ENCODE assay signal across 16 mouse cellular contexts in the genomic region with DNA sequence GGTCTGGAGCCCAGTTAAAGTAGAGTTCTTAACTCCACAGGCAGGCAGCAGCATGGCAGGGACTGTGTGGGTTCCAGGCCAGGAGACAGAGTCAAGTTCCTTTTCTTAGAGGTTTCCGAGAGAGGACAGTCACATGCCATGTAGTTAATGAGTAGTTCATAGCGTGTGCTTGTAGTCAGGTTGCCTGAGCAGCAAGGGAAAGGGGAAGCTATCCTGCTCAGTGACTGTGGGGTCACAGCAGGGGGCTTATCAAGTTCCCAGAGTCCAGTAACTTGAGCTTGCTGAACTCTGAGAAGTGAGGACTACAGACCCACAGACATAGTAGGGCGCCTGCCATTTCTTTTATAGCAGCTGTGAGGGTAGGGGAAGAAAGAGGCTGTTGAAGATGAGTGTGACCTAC. TPM values are rescaled to one million over a fixed set of nuclear protein-coding genes. Genes with fewer than 3 reads are reported as not detected.
A peak's percentile ranks its signal among the peaks of the same experiment; 100 is the strongest.
DNase-seq lines count a peak whose midpoint lies in the region; ATAC-seq and TF ChIP-seq lines count a peak whose summit lies in the region.
"Had no signal": no experiment of that assay in that cellular context is flagged by ENCODE, and none has a peak within 500 bp of the region (broad histone marks: within the 10 kb centered on the region; RNA-seq: fewer than 3 reads in every experiment).

No protein-coding gene starts in this region.

- no peak for DNase-seq in liver, embryonic 11.5 days (ENCODE audit: low spot score)
- DNase-seq in liver, postnatal 0 days: no peak
- peak; percentile 33 for DNase-seq in kidney, adult 18-20 months
- peak; percentile 55 to 74 for DNase-seq in kidney, postnatal 36 days
- DNase-seq in hindbrain, embryonic 14.5 days (ENCODE audit: low spot score): no peak
- no peak for DNase-seq in thymus, postnatal 36 days
- no peak for DNase-seq in heart, adult 18-20 months
- DNase-seq: adrenal gland, postnatal 25 days; gastrocnemius, postnatal 10 days; thymus, postnatal 25 days had no signal

- H3K4me3 ChIP-seq in liver, embryonic 11.5 days (ENCODE audit: low read depth, low read length): no peak overlapping the region
- no peak overlapping the region for H3K4me3 ChIP-seq in liver, postnatal 0 days (ENCODE audit: low read depth, low read length)
- H3K4me3 ChIP-seq in hindbrain, embryonic 14.5 days (replicated peaks; ENCODE audit: low read length): no peak overlapping the region
- H3K4me3 ChIP-seq: heart, embryonic 12.5 days; hindbrain, embryonic 10.5 days; midbrain, embryonic 12.5 days had no signal

- no peak for TF ChIP-seq CTCF in liver, postnatal 0 days (IDR thresholded peaks at IDR 0.05; ENCODE audit: low read depth)

- H3K4me2 ChIP-seq in liver, embryonic 11.5 days: no peak overlapping the region
- no peak overlapping the region for H3K4me2 ChIP-seq in liver, postnatal 0 days (ENCODE audit: low read depth, low read length)
- no peak overlapping the region for H3K4me2 ChIP-seq in hindbrain, embryonic 14.5 days (replicated peaks)
- H3K4me2 ChIP-seq: midbrain, embryonic 12.5 days had no signal

- no peaks in the 10 kb centered on the region for H3K36me3 ChIP-seq in liver, embryonic 11.5 days (ENCODE audit: control insufficient read depth, insufficient read depth, low read length)
- H3K36me3 ChIP-seq in liver, postnatal 0 days (replicated peaks; ENCODE audit: insufficient read depth, low read length): no peaks in the 10 kb centered on the region
- no peaks in the 10 kb centered on the region for H3K36me3 ChIP-seq in hindbrain, embryonic 14.5 days (replicated peaks; ENCODE audit: control insufficient read depth, insufficient read depth)
- H3K36me3 ChIP-seq: heart, embryonic 12.5 days; hindbrain, embryonic 10.5 days; midbrain, embryonic 12.5 days had no signal

- 0 out of 2 replicates have a peak overlapping the region, but pooled peaks have one; percentile 12 for H3K9ac ChIP-seq in liver, embryonic 11.5 days (ENCODE audit: low read depth, low read length)
- no peak overlapping the region for H3K9ac ChIP-seq in liver, postnatal 0 days (replicated peaks)
- H3K9ac ChIP-seq in hindbrain, embryonic 14.5 days: no peak overlapping the region
- H3K9ac ChIP-seq: heart, embryonic 12.5 days; midbrain, embryonic 12.5 days had no signal

- 57% methylated on average over 3 of the region's 3 CpGs for WGBS in liver, embryonic 11.5 days
- WGBS in liver, postnatal 0 days (ENCODE audit: insufficient replicate concordance): 46% methylated on average over 3 of the region's 3 CpGs
- WGBS in hindbrain, embryonic 14.5 days: 40% methylated on average over 3 of the region's 3 CpGs

- TF ChIP-seq EP300 in liver, postnatal 0 days (IDR thresholded peaks at IDR 0.05; ENCODE audit: low read depth): no peak

- no peaks in the 10 kb centered on the region for H3K27me3 ChIP-seq in liver, embryonic 11.5 days (replicated peaks; ENCODE audit: control insufficient read depth, insufficient read depth, low read length)
- H3K27me3 ChIP-seq in liver, postnatal 0 days (ENCODE audit: insufficient read depth, low read length): no peaks in the 10 kb centered on the region
- no peaks in the 10 kb centered on the region for H3K27me3 ChIP-seq in hindbrain, embryonic 14.5 days (ENCODE audit: control insufficient read depth, insufficient read depth, low read length)
- H3K27me3 ChIP-seq: heart, embryonic 12.5 days; midbrain, embryonic 12.5 days had no signal

- H3K9me3 ChIP-seq in liver, embryonic 11.5 days (ENCODE audit: control insufficient read depth, low read length): no peaks in the 10 kb centered on the region
- no peaks in the 10 kb centered on the region for H3K9me3 ChIP-seq in liver, postnatal 0 days (ENCODE audit: low read length)
- H3K9me3 ChIP-seq in hindbrain, embryonic 14.5 days (ENCODE audit: control insufficient read depth, low read length): no peaks in the 10 kb centered on the region
- H3K9me3 ChIP-seq: heart, embryonic 12.5 days; hindbrain, embryonic 10.5 days; midbrain, embryonic 12.5 days had no signal

- no peak overlapping the region for H3K27ac ChIP-seq in liver, embryonic 11.5 days (ENCODE audit: low read depth, low read length)
- no peak overlapping the region for H3K27ac ChIP-seq in liver, postnatal 0 days (ENCODE audit: low read depth)
- no peak overlapping the region for H3K27ac ChIP-seq in hindbrain, embryonic 14.5 days
- H3K27ac ChIP-seq: hindbrain, embryonic 10.5 days; midbrain, embryonic 12.5 days had no signal

- no peak for ATAC-seq in liver, embryonic 11.5 days (replicated peaks; ENCODE audit: low FRiP score)
- ATAC-seq in liver, postnatal 0 days: no peak
- ATAC-seq in erythroid progenitor cell, adult 5-6 weeks (replicated peaks; ENCODE audit: low FRiP score, poor library complexity, severe bottlenecking): no peak
- no peak for ATAC-seq in hindbrain, embryonic 14.5 days (ENCODE audit: low FRiP score)

- peaks cover 21% of the 10 kb centered on the region for H3K4me1 ChIP-seq in liver, embryonic 11.5 days (replicated peaks; ENCODE audit: control insufficient read depth, insufficient read depth, low read length)
- H3K4me1 ChIP-seq in liver, postnatal 0 days (ENCODE audit: insufficient read depth): peaks cover 13% of the 10 kb centered on the region
- peaks cover 6% of the 10 kb centered on the region; the same call in 1 of the 2 replicates for H3K4me1 ChIP-seq in hindbrain, embryonic 14.5 days (replicated peaks; ENCODE audit: control insufficient read depth, insufficient read depth, low read length)

RNA-seq across cellular contexts. Expression of a gene that starts 6.5 kb away (rescaled TPM):
- polyA plus RNA-seq in liver, embryonic 11.5 days (2014; fragmentation: Nextera tagmentation; extraction: Ambion mirVana): 0.58 and 0.67 TPM in 2 replicates
- polyA plus RNA-seq in liver, postnatal 0 days (2015; fragmentation: Nextera tagmentation; extraction: Ambion mirVana): 0.09 and 0.11 TPM in 2 replicates
- total RNA-seq in erythroid progenitor cell, adult 5-6 weeks (2015; ENCODE audit: low replicate concordance): not detected in 2 replicates
- not detected in 2 replicates for total RNA-seq in erythroid progenitor cell, adult 5-6 weeks (2017; ENCODE audit: low replicate concordance)
- polyA plus RNA-seq in hindbrain, embryonic 14.5 days (2014; fragmentation: Nextera tagmentation; extraction: Ambion mirVana): not detected in 2 replicates
- under 1 TPM; 0.12 to 0.21 TPM for total RNA-seq in heart, adult 18-20 months (2021)
- total RNA-seq: layer of hippocampus, adult 8-10 months had no signal
- polyA plus RNA-seq: hindbrain, embryonic 10.5 days; lung, embryonic 16.5 days; midbrain, embryonic 12.5 days had no signal

Comparison
In these comparisons a context has a peak if more than half of its experiments do, and no peak if none do; other contexts are left out.
1. DNase-seq: peak in kidney, adult 18-20 months (single experiment) and kidney, postnatal 36 days (2 of 2); none in liver, embryonic 11.5 days (single experiment), liver, postnatal 0 days (single experiment), hindbrain, embryonic 14.5 days (single experiment), thymus, postnatal 36 days (0 of 2) and heart, adult 18-20 months (0 of 2).